Mouse (Mus musculus) kidney, embryonic 14.5 days (tissue): ENCODE measurements around the gene Sik1. TPM values are rescaled to one million over a fixed set of nuclear protein-coding genes. Genes with fewer than 3 reads are reported as not detected.

Source experiments
- ATAC-seq: fragments of 200-750 bp; cut with Nextera tagmentation; 2 replicates; pipeline ENCODE4 v1.8.0; 2017; ENCODE audit warnings: moderate number of reproducible peaks, mild to moderate bottlenecking, moderate TSS enrichment, moderate library complexity; ENCODE audit not compliant: low FRiP score, low TSS enrichment
- H3K27ac ChIP-seq: fragments of 300-500 bp; sonication (generic); 2 replicates; pipeline ENCODE4 v1.5.1; 2014; ENCODE audit warnings: low read depth, mild to moderate bottlenecking, low read length, moderate library complexity, mixed read lengths
- H3K27me3 ChIP-seq: fragments of 300-500 bp; sonication (generic); 2 replicates; pipeline ENCODE4 v1.6.1; 2014; ENCODE audit warnings: mild to moderate bottlenecking, low read length; ENCODE audit not compliant: control insufficient read depth, insufficient read depth
- H3K36me3 ChIP-seq: fragments of 300-500 bp; sonication (generic); 2 replicates; pipeline ENCODE4 v1.6.1; 2014; ENCODE audit warnings: low read length, mixed read lengths; ENCODE audit not compliant: control insufficient read depth, insufficient read depth
- H3K4me1 ChIP-seq: fragments of 300-500 bp; sonication (generic); 2 replicates; pipeline ENCODE4 v1.6.1; 2014; ENCODE audit warnings: low read length, mixed read lengths; ENCODE audit not compliant: control insufficient read depth, insufficient read depth
- H3K4me2 ChIP-seq: fragments of 300-500 bp; sonication (generic); replicated peaks from 2 replicates; pipeline ENCODE4 v1.6.1; 2014; ENCODE audit warnings: low read depth, mild to moderate bottlenecking, low read length
- H3K4me3 ChIP-seq: fragments of 300-500 bp; sonication (generic); 2 replicates; pipeline ENCODE4 v1.5.1; 2014; ENCODE audit warnings: mild to moderate bottlenecking, low read length
- H3K9ac ChIP-seq: fragments of 300-500 bp; sonication (generic); 2 replicates; pipeline ENCODE4 v1.6.1; 2014; ENCODE audit warnings: low read depth, mild to moderate bottlenecking, low read length, moderate library complexity
- H3K9me3 ChIP-seq: fragments of 300-500 bp; sonication (generic); 2 replicates; pipeline ENCODE4 v1.6.1; 2016; ENCODE audit warnings: low read length; ENCODE audit not compliant: control insufficient read depth
- WGBS: fragments of 180-500 bp; shearing (Covaris S2); extraction: QIAGEN DNeasy Blood & Tissue Kit; methylation state at CpG from one replicate; pipeline ENCODE4 v1.1.7; 2014; 5-methylcytosine and 5-hydroxymethylcytosine counted together
- polyA plus RNA-seq: library from polyadenylated mRNA; unstranded; fragments of >200 nt; fragmentation: Nextera tagmentation; extraction: Ambion mirVana; gene quantifications from 2 replicates; pipeline ENCODE4 v1.2.1, GENCODE M21; 2014

Gene Sik1
- polyA plus RNA-seq, result 16.8 and 17.3 TPM in 2 replicates

- peaks cover 34% of the 10 kb centered on the region for H3K4me1 ChIP-seq
- WGBS, result under 1% methylated on average over 77 of the region's 92 CpGs
Measured at GRCm38 (mm10) chr17:31855597-31856518, at the start of gene Sik1. Sik1 (minus strand) TSS chr17:31855804.

GRCm38 (mm10) chr17:31905201-31905790 lies 49.7 kb upstream of the Sik1 start:
- Histone ChIP-seq H3K36me3 (no peaks in the 10 kb centered on the region), H3K4me1 (no peaks in the 10 kb centered on the region), H3K4me2 (no peak overlapping the region), H3K4me3 (no peak overlapping the region), H3K9ac (no peak overlapping the region), H3K9me3 (no peaks in the 10 kb centered on the region), H3K27me3 (no peaks in the 10 kb centered on the region; the same call in 1 of the 2 replicates), H3K27ac (peak overlapping the region; percentile 39; the same call in 1 of the 2 replicates)
- ATAC-seq, result no peak
- 87% methylated on average over 9 of the region's 9 CpGs for WGBS

More at GRCm38 (mm10) chr17:31855597-31856518, at the start of gene Sik1:
- H3K9ac ChIP-seq, result peak within 1 kb of the TSS; percentile 88
- no peaks in the 10 kb centered on the region for H3K27me3 ChIP-seq
- peak within 1 kb of the TSS; percentile 89 for H3K4me2 ChIP-seq
- H3K36me3 ChIP-seq, result peaks cover 7% of the 10 kb centered on the region
- peak within 1 kb of the TSS; percentile 94 for H3K27ac ChIP-seq
- peak within 1 kb of the TSS; percentile 98 for H3K4me3 ChIP-seq
- no peaks in the 10 kb centered on the region for H3K9me3 ChIP-seq
- ATAC-seq, result peak; percentile 93

GRCm38 (mm10) chr17:31904036-31904435 lies 48.4 kb upstream of the Sik1 start:
- H3K4me1 ChIP-seq, result no peaks in the 10 kb centered on the region
- no peaks in the 10 kb centered on the region for H3K36me3 ChIP-seq
- WGBS, result 93% methylated on average over 7 of the region's 7 CpGs
- no peak overlapping the region for H3K4me2 ChIP-seq
- no peak overlapping the region for H3K9ac ChIP-seq
- H3K4me3 ChIP-seq, result no peak overlapping the region
- ATAC-seq, result no peak
- H3K9me3 ChIP-seq, result no peaks in the 10 kb centered on the region
- no peak overlapping the region for H3K27ac ChIP-seq
- H3K27me3 ChIP-seq, result no peaks in the 10 kb centered on the region; the same call in 1 of the 2 replicates

- 80% methylated on average over 3 of the region's 3 CpGs for WGBS
- no peaks in the 10 kb centered on the region; the same call in 1 of the 2 replicates for H3K27me3 ChIP-seq
- H3K4me1 ChIP-seq, result no peaks in the 10 kb centered on the region
Measured at GRCm38 (mm10) chr17:31902630-31903198, 47.1 kb upstream of the Sik1 start.

GRCm38 (mm10) chr17:31901461-31902204 lies 46.0 kb upstream of the Sik1 start:
- H3K9me3 ChIP-seq, result no peaks in the 10 kb centered on the region
- WGBS, result 61% methylated on average over 11 of the region's 11 CpGs
- no peak for ATAC-seq
- H3K4me3 ChIP-seq, result no peak overlapping the region
- no peak overlapping the region for H3K27ac ChIP-seq
- no peaks in the 10 kb centered on the region for H3K36me3 ChIP-seq
- no peak overlapping the region for H3K9ac ChIP-seq
- no peak overlapping the region for H3K4me2 ChIP-seq
- no peaks in the 10 kb centered on the region; the same call in 1 of the 2 replicates for H3K27me3 ChIP-seq
- H3K4me1 ChIP-seq, result no peaks in the 10 kb centered on the region

More at GRCm38 (mm10) chr17:31902630-31903198, 47.1 kb upstream of the Sik1 start:
- Histone ChIP-seq H3K9ac (no peak overlapping the region), H3K4me2 (no peak overlapping the region), H3K4me3 (no peak overlapping the region), H3K27ac (no peak overlapping the region), H3K36me3 (no peaks in the 10 kb centered on the region), H3K9me3 (no peaks in the 10 kb centered on the region)
- no peak for ATAC-seq

GRCm38 (mm10) chr17:31898941-31899340 lies 43.3 kb upstream of the Sik1 start:
- no peak overlapping the region for H3K4me2 ChIP-seq
- 72% methylated on average over 5 of the region's 5 CpGs for WGBS
- H3K4me1 ChIP-seq, result no peaks in the 10 kb centered on the region
- no peaks in the 10 kb centered on the region for H3K36me3 ChIP-seq
- no peak for ATAC-seq
- no peak overlapping the region for H3K9ac ChIP-seq
- no peak overlapping the region for H3K27ac ChIP-seq
- no peaks in the 10 kb centered on the region for H3K9me3 ChIP-seq
- no peak overlapping the region for H3K4me3 ChIP-seq
- H3K27me3 ChIP-seq, result no peaks in the 10 kb centered on the region

GRCm38 (mm10) chr17:31897186-31897793 lies 41.7 kb upstream of the Sik1 start:
- Histone ChIP-seq H3K4me1 (peaks cover 15% of the 10 kb centered on the region), H3K9ac (0 out of 2 replicates have a peak overlapping the region, but pooled peaks have one; percentile 1), H3K9me3 (no peaks in the 10 kb centered on the region), H3K27ac (no peak overlapping the region), H3K4me2 (no peak overlapping the region), H3K36me3 (no peaks in the 10 kb centered on the region), H3K4me3 (no peak overlapping the region), H3K27me3 (no peaks in the 10 kb centered on the region)
- ATAC-seq, result no peak
- 79% methylated on average over 4 of the region's 4 CpGs for WGBS

- Histone ChIP-seq H3K4me1 (peaks cover 18% of the 10 kb centered on the region), H3K27me3 (no peaks in the 10 kb centered on the region), H3K9me3 (no peaks in the 10 kb centered on the region), H3K4me2 (no peak overlapping the region), H3K9ac (no peak overlapping the region), H3K4me3 (no peak overlapping the region), H3K36me3 (no peaks in the 10 kb centered on the region), H3K27ac (no peak overlapping the region)
- WGBS, result 68% methylated on average over 3 of the region's 3 CpGs
- no peak for ATAC-seq
Measured at GRCm38 (mm10) chr17:31896751-31897150, 41.1 kb upstream of the Sik1 start.
